Mouse (Mus musculus) liver, embryonic 14.5 days (tissue): ENCODE results near the gene Prrt2.

Experiments used
- CTCF ChIP-seq: IDR thresholded peaks from 2 replicates; pipeline ENCODE4 v1.5.1; 2016; ENCODE audit warnings: antibody characterized with exemption, low read depth, control low read depth
- EP300 ChIP-seq: IDR thresholded peaks from 2 replicates; pipeline ENCODE4 v1.6.1; 2016; ENCODE audit warnings: antibody characterized with exemption, low read depth

DNA sequence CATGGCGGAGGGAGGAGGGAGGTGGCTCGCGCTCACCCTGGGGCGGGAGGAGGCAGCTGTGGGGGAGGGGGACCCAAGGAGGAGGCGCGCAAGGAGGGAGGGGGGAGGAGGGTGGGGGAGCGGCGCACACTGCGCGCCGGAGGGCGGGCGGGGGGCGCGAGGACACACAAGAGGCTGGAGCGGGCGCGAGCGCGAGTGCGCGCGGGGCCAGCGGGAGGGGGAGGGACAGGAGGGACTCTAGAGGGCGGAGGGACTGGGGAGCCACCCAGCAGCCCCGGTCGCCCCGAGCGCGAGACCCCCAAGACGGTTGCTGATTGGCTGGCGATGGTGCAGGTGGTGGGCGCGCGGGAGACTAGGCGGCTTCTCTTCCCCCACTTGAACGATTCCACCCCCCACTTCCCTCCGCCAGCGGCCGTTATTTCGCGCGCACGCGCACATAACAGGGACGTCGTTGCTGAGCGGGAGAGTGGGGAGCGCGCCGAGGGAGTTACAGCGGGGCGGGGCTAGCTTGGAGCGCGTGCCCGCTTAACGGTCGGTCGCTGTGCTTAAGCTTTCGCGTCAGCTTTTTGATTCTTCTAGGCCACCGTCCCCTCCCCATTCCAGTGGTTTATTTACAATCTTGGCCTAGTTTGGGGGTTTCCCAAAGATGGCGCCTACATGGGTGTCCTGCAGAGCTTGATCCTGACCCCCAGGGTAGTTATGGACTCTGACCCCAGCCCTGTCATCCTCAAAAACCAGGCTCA lies 6.1 kb upstream of the Prrt2 start, which contains the start of gene Maz:
- TF ChIP-seq EP300 (peak; percentile 61), CTCF (no peak)
